Mouse (Mus musculus) neural tube, embryonic 13.5 days (tissue): ENCODE data around the gene Asna1. TPM values are rescaled to one million over a fixed set of nuclear protein-coding genes. Genes with fewer than 3 reads are reported as not detected.
A peak's percentile ranks its signal among the peaks of the same experiment; 100 is the strongest.

Experiments
- ATAC-seq: fragments of 200-750 bp; cut with Nextera tagmentation; 2 replicates; pipeline ENCODE4 v1.8.0; 2017; ENCODE audit warnings: low read depth, mild to moderate bottlenecking, moderate TSS enrichment, moderate library complexity
- H3K27ac ChIP-seq: fragments of 300-500 bp; sonication (generic); replicated peaks from 2 replicates; pipeline ENCODE4 v1.5.1; 2015; ENCODE audit warnings: moderate library complexity, mild to moderate bottlenecking, inconsistent platforms
- H3K27me3 ChIP-seq: fragments of 300-500 bp; sonication (generic); 2 replicates; pipeline ENCODE4 v1.6.1; 2015; ENCODE audit warnings: mild to moderate bottlenecking, inconsistent platforms
- H3K36me3 ChIP-seq: fragments of 300-500 bp; sonication (generic); 2 replicates; pipeline ENCODE4 v1.6.1; 2015; ENCODE audit warnings: mild to moderate bottlenecking, inconsistent platforms
- H3K4me1 ChIP-seq: fragments of 300-500 bp; sonication (generic); replicated peaks from 2 replicates; pipeline ENCODE4 v1.6.1; 2015; ENCODE audit warnings: inconsistent platforms
- H3K4me2 ChIP-seq: fragments of 300-500 bp; sonication (generic); 2 replicates; pipeline ENCODE4 v1.6.1; 2015; ENCODE audit warnings: inconsistent platforms, mild to moderate bottlenecking, moderate library complexity
- H3K4me3 ChIP-seq: fragments of 300-500 bp; sonication (generic); 2 replicates; pipeline ENCODE4 v1.5.1; 2015; ENCODE audit warnings: mild to moderate bottlenecking, inconsistent platforms
- H3K9ac ChIP-seq: fragments of 300-500 bp; sonication (generic); 2 replicates; pipeline ENCODE4 v1.6.1; 2015; ENCODE audit warnings: moderate library complexity, mild to moderate bottlenecking, inconsistent platforms
- H3K9me3 ChIP-seq: fragments of 300-500 bp; sonication (generic); 2 replicates; pipeline ENCODE4 v1.6.1; 2016; ENCODE audit warnings: inconsistent platforms
- WGBS: fragments of 180-500 bp; shearing (Covaris S2); methylation state at CpG from one replicate; pipeline ENCODE4 v1.1.7; 2015; 5-methylcytosine and 5-hydroxymethylcytosine counted together
- polyA plus RNA-seq: library from polyadenylated mRNA; unstranded; fragments of >200 nt; fragmentation: Nextera tagmentation; extraction: Ambion mirVana; gene quantifications from 2 replicates; pipeline ENCODE4 v1.2.1, GENCODE M21; 2015

The Asna1 gene
- polyA plus RNA-seq, 1 experiment from 2014 or later = 151 TPM

DNA sequence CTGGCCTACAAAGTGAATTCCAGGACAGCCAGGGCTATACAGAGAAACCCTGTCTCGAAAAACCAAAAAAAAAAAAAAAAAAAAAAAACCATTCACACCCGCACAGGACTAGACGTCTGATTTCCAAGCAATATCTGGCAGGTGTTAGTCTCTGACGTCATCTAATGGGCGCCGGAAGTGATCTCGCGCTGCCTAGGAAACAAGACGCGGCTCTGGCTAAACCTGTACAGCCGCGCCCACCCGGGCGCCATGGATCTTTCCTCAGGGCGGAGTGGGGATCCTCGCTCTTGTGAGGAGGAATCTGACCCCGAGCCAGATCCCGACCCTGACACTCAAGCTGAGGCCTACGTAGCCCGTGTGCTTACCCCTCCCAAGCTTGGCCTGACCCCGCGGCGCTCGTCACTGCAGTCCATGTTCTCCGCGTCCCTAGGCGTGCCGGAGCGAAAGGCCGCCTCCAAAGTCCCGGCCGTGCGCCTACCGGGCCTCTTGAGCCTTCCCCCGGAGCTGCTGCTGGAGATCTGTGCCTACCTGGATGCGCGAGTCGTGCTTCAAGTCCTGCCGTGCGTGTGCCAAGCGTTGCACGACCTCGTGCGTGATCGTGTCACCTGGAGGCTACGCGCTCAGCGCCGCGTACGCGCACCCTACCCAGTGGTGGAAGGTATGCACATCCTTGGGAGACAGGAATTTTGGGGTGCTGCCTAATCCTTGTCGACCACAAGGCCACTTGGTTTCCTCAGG is 35.0 kb upstream of the Asna1 start, which contains the start of gene Fbxw9:
Gene Fbxw9, plus strand, starts transcription at position 177 of the 738 bp plus-strand sequence.
- Histone ChIP-seq H3K27me3 (no peaks in the 10 kb centered on the region), H3K4me1 (peaks cover 22% of the 10 kb centered on the region), H3K4me2 (peak within 1 kb of the TSS; percentile 98), H3K9me3 (no peaks in the 10 kb centered on the region), H3K9ac (peak within 1 kb of the TSS; percentile 81), H3K4me3 (peak within 1 kb of the TSS; percentile 96), H3K36me3 (peaks cover 45% of the 10 kb centered on the region), H3K27ac (peak within 1 kb of the TSS; percentile 64)
- peak; percentile 93 for ATAC-seq
- WGBS = 1% methylated on average over 52 of the region's 53 CpGs

DNA sequence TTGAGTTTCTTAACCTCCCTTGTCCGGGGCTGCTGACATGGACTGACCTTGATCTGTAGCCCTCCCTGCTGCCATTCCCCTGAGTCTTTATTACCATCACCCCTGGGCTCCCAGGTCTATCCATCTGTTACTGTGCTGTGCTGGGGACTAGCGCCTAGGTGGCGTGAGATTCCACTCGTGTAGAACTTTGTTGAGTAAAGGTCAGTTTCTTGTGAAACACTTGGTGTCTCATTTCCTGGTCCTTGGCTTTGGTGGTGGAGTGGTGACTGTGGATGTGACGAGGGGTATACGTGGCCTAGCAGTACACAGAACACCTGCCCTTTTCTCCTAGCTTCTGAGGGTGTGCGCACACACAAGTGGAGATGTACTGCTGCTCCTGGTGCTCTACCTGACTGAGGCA is 32.3 kb upstream of the Asna1 start:
- H3K9ac ChIP-seq = no peak overlapping the region
- H3K27ac ChIP-seq = no peak overlapping the region
- H3K4me2 ChIP-seq = no peak overlapping the region
- 83% methylated on average over 7 of the region's 7 CpGs for WGBS
- no peak for ATAC-seq
- peaks cover 21% of the 10 kb centered on the region for H3K4me1 ChIP-seq
- no peak overlapping the region for H3K4me3 ChIP-seq
- no peaks in the 10 kb centered on the region for H3K9me3 ChIP-seq
- H3K36me3 ChIP-seq = peaks cover 51% of the 10 kb centered on the region
- no peaks in the 10 kb centered on the region for H3K27me3 ChIP-seq

DNA sequence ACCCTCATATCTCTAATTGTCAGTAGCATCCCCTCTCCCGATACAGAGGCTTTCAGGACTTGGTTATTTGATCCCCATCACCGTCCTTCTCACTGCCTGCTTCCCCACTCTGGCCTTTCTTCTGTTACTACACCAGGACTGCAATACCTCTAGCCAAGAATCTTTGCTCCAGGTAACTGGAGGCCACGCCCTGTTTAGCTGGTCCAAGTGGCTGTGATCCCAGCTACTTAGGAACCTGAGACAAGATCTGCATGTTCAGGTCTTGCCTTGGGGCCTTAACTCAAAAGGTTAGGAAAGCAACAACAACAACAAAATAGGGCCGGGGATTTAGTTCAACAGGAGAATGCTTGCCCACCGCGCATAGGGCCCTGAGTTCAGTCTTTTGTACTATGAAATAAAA is 18.5 kb upstream of the Asna1 start:
- Histone ChIP-seq H3K27ac (no peak overlapping the region), H3K36me3 (peaks cover 79% of the 10 kb centered on the region), H3K9me3 (no peaks in the 10 kb centered on the region), H3K4me3 (no peak overlapping the region), H3K9ac (no peak overlapping the region), H3K4me2 (no peak overlapping the region), H3K27me3 (no peaks in the 10 kb centered on the region), H3K4me1 (peaks cover 8% of the 10 kb centered on the region)
- ATAC-seq = no peak
- WGBS = 89% methylated on average over 6 of the region's 6 CpGs

DNA sequence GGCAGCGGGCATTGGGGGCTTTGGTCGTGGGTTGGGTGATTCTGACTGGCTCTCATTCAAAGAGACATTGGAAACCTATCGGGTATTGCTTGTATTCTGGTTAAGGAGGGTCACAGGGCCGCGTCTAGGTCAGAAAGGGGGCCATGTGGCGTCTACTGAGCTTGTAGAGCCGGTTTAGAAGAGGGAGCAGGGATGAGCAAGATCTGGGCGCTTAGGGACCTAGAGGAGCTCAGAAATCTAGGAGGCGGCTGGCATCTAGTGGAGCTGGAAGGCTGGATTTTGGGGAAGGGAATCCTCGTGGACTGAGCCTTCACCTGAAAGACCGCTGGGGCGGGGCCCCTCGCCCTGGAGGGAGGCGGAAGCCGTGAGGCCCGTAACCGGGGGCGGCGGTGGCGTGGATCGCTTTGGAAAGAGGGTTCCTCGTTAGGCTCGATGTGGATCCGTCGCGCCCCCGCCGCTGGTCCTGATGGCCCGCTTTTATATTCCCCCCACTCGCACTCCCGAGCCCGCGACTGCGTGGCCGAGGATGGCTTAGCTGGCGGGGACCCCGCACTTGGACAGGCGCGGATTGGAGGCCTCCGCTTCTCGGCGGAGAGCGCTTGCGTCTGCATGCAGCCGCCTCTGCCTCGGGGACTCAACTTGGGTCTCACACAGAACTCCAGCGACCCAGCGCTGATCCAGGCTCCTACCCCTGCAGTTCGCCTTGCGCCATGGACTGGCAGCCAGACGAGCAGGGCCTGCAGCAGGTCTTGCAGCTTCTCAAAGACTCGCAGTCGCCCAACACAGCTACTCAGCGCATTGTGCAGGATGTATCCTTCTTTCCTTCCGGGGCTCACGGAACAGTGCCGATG is 12.8 kb upstream of the Asna1 start:
- peak; percentile 6; the same call in 1 of the 2 replicates for ATAC-seq
- Histone ChIP-seq H3K27ac (peak overlapping the region; percentile 99), H3K36me3 (peaks cover 24% of the 10 kb centered on the region), H3K4me2 (peak overlapping the region; percentile 99), H3K4me3 (peak overlapping the region; percentile 76), H3K27me3 (no peaks in the 10 kb centered on the region), H3K9ac (peak overlapping the region; percentile 93), H3K9me3 (no peaks in the 10 kb centered on the region), H3K4me1 (peaks cover 29% of the 10 kb centered on the region)
- WGBS = under 1% methylated on average over 56 of the region's 57 CpGs

DNA sequence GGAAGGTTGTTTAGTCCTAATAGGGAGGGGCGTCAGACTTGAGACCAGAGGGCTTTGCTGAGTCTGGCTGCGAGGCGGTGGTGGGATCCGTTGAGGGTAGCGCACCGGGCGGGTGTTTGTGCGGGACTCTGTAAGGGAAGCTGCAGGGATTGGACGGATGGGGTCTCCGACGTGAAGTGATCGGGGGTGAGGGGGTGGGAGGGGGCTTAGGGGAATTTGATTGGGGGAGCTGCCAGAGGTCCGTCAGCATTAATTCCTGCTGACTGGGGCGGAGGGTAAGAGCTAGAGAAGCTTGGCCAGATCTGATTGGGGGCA is 12.2 kb upstream of the Asna1 start:
- Histone ChIP-seq H3K9me3 (no peaks in the 10 kb centered on the region), H3K36me3 (peaks cover 28% of the 10 kb centered on the region), H3K27me3 (no peaks in the 10 kb centered on the region), H3K4me1 (peaks cover 29% of the 10 kb centered on the region), H3K4me3 (peak overlapping the region; percentile 76), H3K27ac (peak overlapping the region; percentile 99), H3K9ac (peak overlapping the region; percentile 93), H3K4me2 (peak overlapping the region; percentile 99)
- WGBS = 0% methylated on average over 14 of the region's 14 CpGs
- ATAC-seq = peak; percentile 71

DNA sequence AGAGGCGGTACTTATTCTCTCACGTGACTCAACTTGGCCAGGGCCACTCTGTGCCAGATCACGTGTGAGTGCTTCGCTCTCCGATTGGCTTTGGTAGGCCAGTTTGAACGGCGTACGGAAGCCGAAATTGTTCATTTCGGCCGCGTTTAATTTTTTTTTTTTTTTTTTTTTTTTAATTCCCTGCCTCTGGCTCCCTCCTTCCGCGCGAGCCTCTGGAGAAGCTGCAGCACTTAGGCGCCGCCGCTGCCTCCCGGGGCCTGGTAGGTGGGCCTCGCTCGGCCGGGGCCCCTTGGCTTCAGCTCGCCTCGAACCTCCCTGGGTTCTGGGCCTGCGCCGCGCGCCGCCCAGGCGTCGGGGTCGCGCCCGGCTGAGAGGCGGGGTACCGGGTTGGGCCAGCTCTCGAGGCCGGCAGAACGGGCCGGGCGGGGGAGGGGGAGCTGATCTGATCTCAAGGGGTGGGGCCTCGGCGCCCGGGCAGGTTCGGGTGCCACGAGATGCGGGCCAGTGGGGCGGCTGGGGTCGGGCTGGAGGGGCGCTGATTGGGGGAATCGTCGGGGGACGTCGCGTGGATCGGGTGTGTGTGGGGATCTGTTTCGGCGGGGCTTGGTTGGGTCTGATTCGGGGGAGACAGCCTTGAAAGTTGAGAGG is 11.8 kb upstream of the Asna1 start, which contains the start of gene Tnpo2:
Gene Tnpo2, plus strand, starts transcription at position 198 of the 648 bp plus-strand sequence.
- Histone ChIP-seq H3K9me3 (no peaks in the 10 kb centered on the region), H3K27me3 (no peaks in the 10 kb centered on the region), H3K9ac (peak within 1 kb of the TSS; percentile 93), H3K4me3 (peak within 1 kb of the TSS; percentile 76), H3K27ac (peak within 1 kb of the TSS; percentile 99), H3K36me3 (peaks cover 28% of the 10 kb centered on the region), H3K4me1 (peaks cover 29% of the 10 kb centered on the region), H3K4me2 (peak within 1 kb of the TSS; percentile 99)
- 1% methylated on average over 59 of the region's 59 CpGs for WGBS
- peak; percentile 93 for ATAC-seq

DNA sequence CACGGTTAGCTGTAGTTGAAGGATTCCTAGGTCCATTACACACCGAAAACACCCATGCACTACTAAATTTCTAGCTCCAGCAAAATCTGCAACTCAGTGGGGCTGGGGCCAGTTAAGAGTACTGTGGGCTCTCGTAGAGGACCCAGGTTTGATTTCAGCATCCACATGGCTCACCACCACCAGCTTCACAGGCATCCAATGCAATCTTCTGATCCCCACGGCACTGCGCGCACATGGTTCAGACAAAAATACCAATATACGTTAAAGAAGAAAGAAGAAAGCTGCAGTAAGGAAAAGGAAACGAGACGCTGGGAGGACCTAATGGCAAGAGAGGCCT is 11.3 kb upstream of the Asna1 start:
- 0% methylated on average over 9 of the region's 9 CpGs for WGBS
- no peaks in the 10 kb centered on the region for H3K9me3 ChIP-seq
- H3K36me3 ChIP-seq = peaks cover 28% of the 10 kb centered on the region
- peak overlapping the region; percentile 99 for H3K4me2 ChIP-seq
- peak overlapping the region; percentile 77 for H3K9ac ChIP-seq
- peak overlapping the region; percentile 76 for H3K4me3 ChIP-seq
- peak overlapping the region; percentile 76 for H3K27ac ChIP-seq
- peak; percentile 57 for ATAC-seq
- peaks cover 29% of the 10 kb centered on the region for H3K4me1 ChIP-seq
- no peaks in the 10 kb centered on the region for H3K27me3 ChIP-seq

DNA sequence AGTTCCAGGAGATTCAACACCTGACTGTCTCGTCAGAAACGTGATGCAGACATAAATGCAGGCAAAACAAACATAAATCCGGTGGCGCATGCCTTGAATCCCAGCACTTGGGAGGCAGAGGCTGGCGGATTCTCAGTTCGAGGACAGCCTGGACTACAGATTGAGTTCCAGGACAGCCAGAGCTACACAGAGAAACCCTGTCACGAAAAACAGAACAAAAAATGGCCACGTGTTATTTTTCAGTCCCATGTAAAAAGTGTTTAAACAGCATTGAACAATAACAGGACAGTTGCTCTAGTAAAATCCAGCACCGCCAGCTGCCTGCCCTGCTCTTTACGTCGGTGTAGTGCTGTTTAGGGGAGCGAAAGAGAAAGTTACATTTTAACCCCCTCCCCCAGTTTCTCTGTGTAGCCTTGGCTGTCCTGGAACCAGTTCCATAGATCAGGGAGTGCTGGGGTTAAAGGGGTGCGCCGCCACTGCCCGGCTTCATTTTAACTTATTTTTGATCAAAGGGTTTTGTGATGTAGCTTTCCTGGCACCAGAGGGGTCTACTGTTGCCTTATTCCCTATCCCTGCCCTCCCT is 10.7 kb upstream of the Asna1 start:
- H3K9me3 ChIP-seq = no peaks in the 10 kb centered on the region
- peak; percentile 10; the same call in 1 of the 2 replicates for ATAC-seq
- peaks cover 27% of the 10 kb centered on the region for H3K36me3 ChIP-seq
- H3K9ac ChIP-seq = peak overlapping the region; percentile 77
- H3K27ac ChIP-seq = peak overlapping the region; percentile 76
- peak overlapping the region; percentile 76 for H3K4me3 ChIP-seq
- peak overlapping the region; percentile 99 for H3K4me2 ChIP-seq
- WGBS = under 1% methylated on average over 15 of the region's 15 CpGs
- H3K27me3 ChIP-seq = no peaks in the 10 kb centered on the region
- H3K4me1 ChIP-seq = peaks cover 29% of the 10 kb centered on the region

DNA sequence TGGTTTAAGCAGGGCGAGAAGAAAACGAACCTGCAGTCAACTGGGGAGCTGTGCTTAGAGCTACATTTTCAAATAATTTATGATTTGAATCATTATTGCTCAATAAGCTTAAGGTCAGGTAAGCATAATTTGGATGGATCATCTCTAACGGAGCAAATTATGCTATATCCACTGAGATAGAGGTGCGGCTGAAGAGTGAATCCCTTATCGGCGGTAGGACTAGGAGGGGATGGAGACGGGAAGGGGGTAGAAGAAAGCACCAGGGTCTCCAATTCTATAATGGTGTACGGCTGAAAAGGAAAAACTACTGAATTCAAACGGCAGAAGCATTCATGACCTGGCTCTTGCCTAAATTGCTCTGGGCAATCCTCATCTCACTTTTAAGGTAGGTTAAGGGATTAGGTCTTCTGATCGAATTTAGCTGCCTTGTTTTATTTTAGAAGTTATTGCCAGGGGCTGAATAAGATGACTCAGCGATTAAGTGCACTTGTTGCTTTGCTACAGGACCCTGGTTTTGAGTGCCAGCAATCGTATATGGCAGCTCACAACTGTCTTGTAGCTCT is 10.2 kb upstream of the Asna1 start:
- WGBS = 7% methylated on average over 12 of the region's 12 CpGs
- ATAC-seq = no peak
- Histone ChIP-seq H3K4me3 (peak overlapping the region; percentile 76), H3K9me3 (no peaks in the 10 kb centered on the region), H3K4me2 (peak overlapping the region; percentile 99), H3K36me3 (peaks cover 27% of the 10 kb centered on the region), H3K9ac (peak overlapping the region; percentile 77), H3K4me1 (peaks cover 29% of the 10 kb centered on the region), H3K27ac (no peak overlapping the region), H3K27me3 (no peaks in the 10 kb centered on the region)

DNA sequence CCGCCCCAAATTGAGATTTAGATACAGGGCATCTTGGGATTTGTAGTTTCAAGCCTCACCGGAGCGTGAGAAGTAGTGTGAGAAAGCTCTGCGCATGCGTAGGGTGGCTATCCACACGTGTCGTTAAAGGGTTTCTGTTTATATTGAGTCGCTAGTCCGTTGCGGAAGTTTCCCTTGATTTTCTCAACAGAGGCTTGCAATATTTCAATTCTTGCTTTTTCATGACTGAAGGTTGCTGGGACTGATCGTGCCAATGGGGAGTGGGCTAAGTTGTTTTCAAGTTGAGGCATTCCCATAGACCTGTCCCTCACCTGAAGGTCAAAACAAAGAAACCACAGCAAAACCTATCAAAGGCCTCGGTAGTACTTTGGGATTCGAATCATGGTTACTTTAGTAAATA is 9.7 kb upstream of the Asna1 start:
- H3K9me3 ChIP-seq = no peaks in the 10 kb centered on the region
- 4% methylated on average over 13 of the region's 13 CpGs for WGBS
- H3K4me1 ChIP-seq = peaks cover 29% of the 10 kb centered on the region
- no peak for ATAC-seq
- H3K9ac ChIP-seq = peak overlapping the region; percentile 77
- no peak overlapping the region for H3K27ac ChIP-seq
- peak overlapping the region; percentile 76 for H3K4me3 ChIP-seq
- H3K27me3 ChIP-seq = no peaks in the 10 kb centered on the region
- peaks cover 32% of the 10 kb centered on the region for H3K36me3 ChIP-seq
- peak overlapping the region; percentile 99 for H3K4me2 ChIP-seq

DNA sequence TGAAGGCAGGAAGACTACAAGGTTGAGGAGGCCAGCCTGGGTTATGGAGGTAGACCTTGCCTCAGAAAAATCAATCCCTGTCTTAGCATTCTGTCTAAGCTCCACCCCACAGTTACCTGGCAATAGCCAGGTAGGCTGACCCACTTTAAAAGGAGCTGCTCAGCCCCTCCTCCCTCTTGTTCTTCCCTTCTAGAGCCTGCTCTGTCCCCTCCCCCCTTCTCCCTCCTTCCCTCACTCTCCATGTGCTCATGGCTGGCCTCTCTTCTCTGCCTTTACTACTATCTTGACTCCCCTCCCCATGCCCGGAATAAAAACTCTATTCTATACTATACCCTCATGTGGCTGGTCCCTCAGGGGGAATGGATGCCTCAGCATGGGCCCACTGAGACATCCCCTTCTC is 8.8 kb upstream of the Asna1 start:
- ATAC-seq = no peak
- Histone ChIP-seq H3K9me3 (no peaks in the 10 kb centered on the region), H3K27ac (no peak overlapping the region), H3K36me3 (peaks cover 37% of the 10 kb centered on the region), H3K9ac (no peak overlapping the region), H3K4me2 (no peak overlapping the region), H3K4me1 (peaks cover 28% of the 10 kb centered on the region), H3K4me3 (no peak overlapping the region), H3K27me3 (no peaks in the 10 kb centered on the region)
- WGBS = 61% methylated on average over 1 of the region's 1 CpGs
